Mouse (Mus musculus) G1E (cell line): Measurements from ENCODE around the gene Iqsec2. TPM values are rescaled to one million over a fixed set of nuclear protein-coding genes. Genes with fewer than 3 reads are reported as not detected.

Experiments
- ATAC-seq: 2 replicates; pipeline ENCODE4 v1.8.0; 2016; ENCODE audit warnings: mild to moderate bottlenecking; ENCODE audit not compliant: insufficient number of reproducible peaks, poor library complexity, low FRiP score, severe bottlenecking; ENCODE audit errors: extremely low read depth
- DNase-seq: peaks from one replicate; pipeline ENCODE4 v3.0.0; 2012; ENCODE audit warnings: low spot score
- H3K27me3 ChIP-seq: 2 replicates; pipeline ENCODE4 v1.6.1; 2012; ENCODE audit warnings: mild to moderate bottlenecking, low read length, inconsistent platforms; ENCODE audit not compliant: insufficient read depth
- H3K36me3 ChIP-seq: replicated peaks from 2 replicates; pipeline ENCODE3; 2012; ENCODE audit warnings: mild to moderate bottlenecking, inconsistent platforms
- H3K4me1 ChIP-seq: 2 replicates; pipeline ENCODE4 v1.6.1; 2012; ENCODE audit warnings: low read depth, low read length, inconsistent platforms, mixed read lengths; ENCODE audit not compliant: insufficient read depth
- H3K4me3 ChIP-seq: 2 replicates; pipeline ENCODE4 v1.5.1; 2012; ENCODE audit warnings: low read depth, mild to moderate bottlenecking, inconsistent platforms, low read length, moderate library complexity, mixed read lengths
- H3K9me3 ChIP-seq: replicated peaks from 2 replicates; pipeline ENCODE4 v1.6.1; 2012; ENCODE audit warnings: inconsistent platforms
- CTCF ChIP-seq: IDR thresholded peaks from 2 replicates; pipeline ENCODE4 v1.5.1; 2012; ENCODE audit warnings: low read depth, low read length, inconsistent platforms, mixed read lengths
- GATA1 ChIP-seq: IDR thresholded peaks from 2 replicates; pipeline ENCODE4 v1.6.1; 2012; ENCODE audit warnings: borderline replicate concordance, low read length, inconsistent platforms, mixed read lengths
- GATA2 ChIP-seq: IDR thresholded peaks from 2 replicates; pipeline ENCODE4 v1.6.1; 2012; ENCODE audit warnings: low read depth, low read length, inconsistent platforms, borderline replicate concordance
- POLR2AphosphoS5 ChIP-seq: IDR thresholded peaks from 2 replicates; pipeline ENCODE4 v1.6.1; 2012; ENCODE audit warnings: low read depth, low read length, inconsistent platforms; ENCODE audit not compliant: insufficient replicate concordance
- TAL1 ChIP-seq: conservative IDR thresholded peaks from 2 replicates; pipeline ENCODE4 v1.6.1; 2012; ENCODE audit warnings: low read depth, low read length, inconsistent platforms, mixed read lengths
- polyA plus RNA-seq: library from polyadenylated mRNA; stranded (reverse); fragments of >175 nt; gene quantifications from 2 replicates; pipeline ENCODE4 v1.2.3, GENCODE M21; 2012
- total RNA-seq, 2 experiments: library from RNA; stranded (forward) in 1 of 2; stranded (reverse) in 1 of 2; fragments of 200-1000 nt in 1 of 2; fragments of >200 nt in 1 of 2; fragmentation: Nextera tagmentation in 1 of 2; gene quantifications; 2 replicates each; pipeline ENCODE4 v1.2.3; 2014 to 2017

Iqsec2 gene
- total and polyA plus RNA-seq, 3 experiments, result 0.03 to 0.38 (median 0.05) TPM

GRCm38 (mm10) chrX:152161404-152161803, 17.3 kb downstream of the Iqsec2 start:
- Histone ChIP-seq H3K36me3 (no peaks in the 10 kb centered on the region), H3K9me3 (no peaks in the 10 kb centered on the region), H3K4me3 (no peak overlapping the region), H3K27me3 (no peaks in the 10 kb centered on the region), H3K4me1 (no peaks in the 10 kb centered on the region)
- TF ChIP-seq GATA1, result no peak
- no peak for TF ChIP-seq GATA2
- no peak for TF ChIP-seq POLR2AphosphoS5
- no peak for TF ChIP-seq TAL1
- no peak for TF ChIP-seq CTCF
- ATAC-seq (no peak), DNase-seq (no peak)

GRCm38 (mm10) chrX:152164061-152164460, 20.0 kb downstream of the Iqsec2 start:
- Histone ChIP-seq H3K4me3 (no peak overlapping the region), H3K36me3 (no peaks in the 10 kb centered on the region), H3K9me3 (no peaks in the 10 kb centered on the region), H3K4me1 (no peaks in the 10 kb centered on the region), H3K27me3 (no peaks in the 10 kb centered on the region)
- ATAC-seq (no peak), DNase-seq (no peak)
- TF ChIP-seq TAL1 (no peak), CTCF (no peak), POLR2AphosphoS5 (no peak)

GRCm38 (mm10) chrX:152166161-152166560, 22.1 kb downstream of the Iqsec2 start:
- no peak overlapping the region for H3K4me3 ChIP-seq
- no peak for DNase-seq
- H3K9me3 ChIP-seq, result no peaks in the 10 kb centered on the region
- TF ChIP-seq TAL1, result no peak
- no peak for TF ChIP-seq GATA2
- TF ChIP-seq POLR2AphosphoS5, result no peak
- no peak for TF ChIP-seq CTCF
- TF ChIP-seq GATA1, result no peak
- no peak for ATAC-seq
- no peaks in the 10 kb centered on the region for H3K36me3 ChIP-seq
- no peaks in the 10 kb centered on the region for H3K4me1 ChIP-seq
- no peaks in the 10 kb centered on the region for H3K27me3 ChIP-seq

GRCm38 (mm10) chrX:152168521-152168920, 24.5 kb downstream of the Iqsec2 start:
- Histone ChIP-seq H3K36me3 (no peaks in the 10 kb centered on the region), H3K4me3 (no peak overlapping the region), H3K9me3 (no peaks in the 10 kb centered on the region), H3K4me1 (no peaks in the 10 kb centered on the region), H3K27me3 (peaks cover 2% of the 10 kb centered on the region; the same call in 1 of the 2 replicates)
- no peak for TF ChIP-seq GATA1
- TF ChIP-seq TAL1, result no peak
- TF ChIP-seq GATA2, result no peak
- TF ChIP-seq POLR2AphosphoS5, result no peak
- no peak for TF ChIP-seq CTCF
- no peak for DNase-seq
- no peak for ATAC-seq

GRCm38 (mm10) chrX:152171041-152172026, 27.3 kb downstream of the Iqsec2 start:
- Histone ChIP-seq H3K36me3 (no peaks in the 10 kb centered on the region), H3K9me3 (no peaks in the 10 kb centered on the region), H3K4me1 (no peaks in the 10 kb centered on the region), H3K27me3 (peaks cover 2% of the 10 kb centered on the region; the same call in 1 of the 2 replicates), H3K4me3 (no peak overlapping the region)
- no peak for DNase-seq
- TF ChIP-seq GATA1 (no peak), GATA2 (no peak), CTCF (no peak), POLR2AphosphoS5 (no peak), TAL1 (no peak)
- no peak for ATAC-seq

- no peaks in the 10 kb centered on the region for H3K36me3 ChIP-seq
- no peak for TF ChIP-seq POLR2AphosphoS5
- TF ChIP-seq TAL1, result no peak
- TF ChIP-seq GATA2, result no peak
- no peak for TF ChIP-seq GATA1
- no peak for TF ChIP-seq CTCF
- no peak for DNase-seq
- no peaks in the 10 kb centered on the region for H3K4me1 ChIP-seq
- peaks cover 2% of the 10 kb centered on the region; the same call in 1 of the 2 replicates for H3K27me3 ChIP-seq
- no peaks in the 10 kb centered on the region for H3K9me3 ChIP-seq
- no peak overlapping the region for H3K4me3 ChIP-seq
- no peak for ATAC-seq
Measured at GRCm38 (mm10) chrX:152172487-152172935, 28.4 kb downstream of the Iqsec2 start.
